Mouse (Mus musculus) olfactory bulb, adult 2 months (tissue): Measurements from ENCODE around the gene Bhlha9.

ENCODE experiments used
- CTCF ChIP-seq: fragments of 200-500 bp; IDR thresholded peaks from 2 replicates; pipeline ENCODE4 v1.5.1; 2012; ENCODE audit warnings: low read depth, mild to moderate bottlenecking, low read length, moderate library complexity; ENCODE audit not compliant: insufficient read depth
- POLR2A ChIP-seq: fragments of 200-500 bp; IDR thresholded peaks from 2 replicates; pipeline ENCODE4 v1.6.1; 2012; ENCODE audit warnings: mild to moderate bottlenecking, low read depth, low read length, moderate library complexity; ENCODE audit not compliant: insufficient read depth

DNA sequence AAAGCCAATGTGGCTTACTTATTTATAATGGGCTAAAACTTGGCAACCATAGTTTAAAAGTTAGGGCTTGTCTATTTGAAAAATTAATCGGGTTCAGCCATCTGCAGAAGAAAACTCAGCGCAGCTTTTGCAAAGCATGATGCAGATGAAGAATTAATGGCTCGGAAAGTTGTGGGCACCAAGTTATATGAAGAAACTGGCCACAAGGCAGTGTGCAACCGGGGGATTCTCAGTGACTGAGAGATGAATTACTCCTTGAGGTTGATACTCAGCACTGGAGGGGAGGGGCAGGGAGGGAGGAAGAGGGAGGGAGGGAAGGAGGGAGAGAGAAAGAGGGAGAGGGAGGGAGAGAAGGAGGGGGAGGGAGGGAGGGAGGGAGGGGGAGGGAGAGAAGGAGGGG is 44.7 kb downstream of the Bhlha9 start:
- TF ChIP-seq CTCF (no peak), POLR2A (no peak)
